Mouse (Mus musculus): ENCODE measurements around the gene Prcp.
"Not testable (repeated sequence)": the region's sequence is repeated elsewhere in the genome, so short reads cannot be mapped to it uniquely, and the experiment has no call there.

Gene Prcp

DNA sequence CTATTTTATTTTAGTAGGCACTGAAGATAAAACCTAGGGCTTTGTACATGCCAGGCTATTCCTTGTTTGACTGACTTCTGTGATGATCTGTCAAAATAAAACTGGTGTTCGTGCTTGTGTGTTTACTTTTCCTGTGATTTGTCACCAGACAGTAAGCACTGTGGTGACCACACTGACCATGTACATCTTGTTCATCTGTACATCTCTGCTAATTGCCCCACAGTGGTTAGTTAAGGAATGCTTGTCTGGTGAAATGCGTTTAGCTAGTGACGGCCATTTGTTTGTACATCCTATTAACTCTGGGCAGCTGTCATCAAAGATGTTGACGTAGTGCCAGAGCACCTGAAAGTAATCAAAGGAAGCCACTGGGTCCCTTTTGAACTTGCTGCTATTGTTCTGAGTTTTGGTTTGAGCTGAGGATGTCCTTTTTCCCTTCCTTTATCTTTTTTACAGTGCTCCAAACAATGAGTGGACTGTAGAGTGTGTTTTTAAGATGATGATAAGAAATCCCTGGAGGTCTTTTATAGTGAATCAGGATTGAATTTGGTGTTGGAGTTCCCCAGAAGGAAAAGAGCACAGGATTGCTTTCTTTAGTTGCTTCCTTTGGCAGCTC, 16.5 kb downstream of the Prcp start:
- DNase-seq (ENCODE audit: low read depth, low spot score), result no peak

GRCm38 (mm10) chr7:92893478-92893877, 19.2 kb downstream of the Prcp start:
- peak; percentile 43 for DNase-seq (ENCODE audit: low read depth, low spot score)

- DNase-seq (ENCODE audit: low read depth, low spot score), result no peak
Observed at GRCm38 (mm10) chr7:92896036-92896435, 21.8 kb downstream of the Prcp start.

GRCm38 (mm10) chr7:92897021-92897420, 22.8 kb downstream of the Prcp start:
- peak; percentile 53 for DNase-seq (ENCODE audit: low read depth, low spot score)

GRCm38 (mm10) chr7:92903360-92904038, 29.2 kb downstream of the Prcp start:
- DNase-seq (ENCODE audit: low read depth, low spot score), result peak; percentile 70

- not testable (repeated sequence) for DNase-seq (ENCODE audit: low read depth, low spot score)
Observed at GRCm38 (mm10) chr7:92904285-92904684, 30.0 kb downstream of the Prcp start.

- no peak for DNase-seq (ENCODE audit: low read depth, low spot score)
Observed at GRCm38 (mm10) chr7:92920172-92920856, 46.0 kb downstream of the Prcp start.

DNA sequence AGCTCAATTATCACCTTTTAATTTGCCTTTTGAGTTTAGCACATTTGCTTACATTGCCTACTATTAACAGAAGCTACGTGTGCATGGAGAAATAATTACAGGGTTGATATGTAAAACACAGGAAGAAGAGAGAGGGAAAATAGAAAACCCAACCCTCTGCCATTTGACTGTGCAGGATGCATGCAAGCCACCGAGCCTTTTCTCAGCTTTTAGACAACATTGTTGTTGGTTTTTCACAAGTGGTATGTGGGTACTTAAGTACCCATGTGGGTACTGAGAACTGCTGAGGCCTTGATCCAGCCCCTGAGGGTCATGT, 46.5 kb downstream of the Prcp start:
- DNase-seq (ENCODE audit: low read depth, low spot score), result no peak

DNA sequence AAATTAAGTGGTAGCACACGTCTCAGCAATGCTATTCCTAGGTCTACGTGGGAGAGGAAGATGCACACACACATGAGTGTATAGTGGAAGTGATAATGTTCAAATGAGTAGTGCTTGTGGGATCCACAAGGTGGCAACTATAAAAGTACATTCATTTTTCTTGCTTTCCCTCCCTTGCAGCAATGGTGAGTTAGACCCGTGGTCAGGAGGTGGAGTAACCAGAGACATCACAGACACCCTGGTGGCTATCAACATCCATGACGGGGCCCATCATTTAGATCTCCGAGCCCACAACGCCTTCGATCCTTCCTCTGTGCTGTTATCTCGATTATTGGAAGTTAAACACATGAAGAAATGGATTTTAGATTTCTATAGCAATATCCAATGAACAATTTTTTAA, 58.5 kb downstream of the Prcp start:
- DNase-seq (ENCODE audit: low read depth, low spot score), result no peak

GRCm38 (mm10) chr7:92933308-92933948, 59.2 kb downstream of the Prcp start:
- not testable (repeated sequence) for DNase-seq (ENCODE audit: low read depth, low spot score)

DNA sequence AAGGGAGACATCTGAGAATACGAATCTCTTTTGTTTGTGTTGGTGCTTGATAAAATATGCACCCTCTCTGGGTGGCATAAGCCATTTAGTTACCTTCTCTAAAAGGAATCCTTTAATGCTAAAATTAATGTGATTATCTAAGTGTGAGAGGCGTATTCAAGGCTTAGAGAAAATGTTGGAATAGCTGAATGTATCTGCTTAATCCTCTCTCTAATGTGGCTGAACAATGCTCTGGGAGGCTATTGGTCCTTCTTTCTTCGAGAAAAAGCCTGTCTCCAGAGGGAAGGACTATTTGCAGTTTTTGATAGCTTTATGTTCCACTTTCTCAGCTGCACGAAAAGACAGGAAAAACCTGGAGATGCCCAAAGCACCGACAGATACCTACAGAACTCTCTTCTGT, 62.5 kb downstream of the Prcp start:
- no peak for DNase-seq (ENCODE audit: low read depth, low spot score)

- DNase-seq (ENCODE audit: low read depth, low spot score), result peak; percentile 67
Observed at GRCm38 (mm10) chr7:92937955-92938354, 63.7 kb downstream of the Prcp start.

- no peak for DNase-seq (ENCODE audit: low read depth, low spot score)
Observed at GRCm38 (mm10) chr7:92939776-92940175, 65.5 kb downstream of the Prcp start.

GRCm38 (mm10) chr7:92950775-92951174, 76.5 kb downstream of the Prcp start:
- DNase-seq (ENCODE audit: low read depth, low spot score), result no peak

DNA sequence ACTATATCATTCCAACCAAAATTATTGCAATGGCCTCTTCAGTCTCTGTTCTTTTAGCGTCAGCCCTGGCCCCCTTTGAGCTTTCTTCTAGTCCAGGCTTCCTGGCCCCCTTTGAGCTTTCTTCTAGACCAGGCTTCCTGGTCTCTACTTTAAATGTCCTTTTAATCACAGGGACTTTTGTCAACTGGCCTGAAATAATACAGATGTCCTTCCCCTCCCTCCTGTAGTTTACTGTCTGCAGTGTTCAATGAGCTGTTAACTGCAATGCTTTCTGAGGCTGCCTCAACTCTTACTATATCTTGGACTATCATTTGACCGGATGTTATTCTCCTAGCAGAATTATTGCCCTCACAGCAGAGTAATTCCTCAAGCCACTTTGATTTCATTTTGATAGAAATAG, 77.9 kb downstream of the Prcp start:
- DNase-seq (ENCODE audit: low read depth, low spot score), result no peak

DNA sequence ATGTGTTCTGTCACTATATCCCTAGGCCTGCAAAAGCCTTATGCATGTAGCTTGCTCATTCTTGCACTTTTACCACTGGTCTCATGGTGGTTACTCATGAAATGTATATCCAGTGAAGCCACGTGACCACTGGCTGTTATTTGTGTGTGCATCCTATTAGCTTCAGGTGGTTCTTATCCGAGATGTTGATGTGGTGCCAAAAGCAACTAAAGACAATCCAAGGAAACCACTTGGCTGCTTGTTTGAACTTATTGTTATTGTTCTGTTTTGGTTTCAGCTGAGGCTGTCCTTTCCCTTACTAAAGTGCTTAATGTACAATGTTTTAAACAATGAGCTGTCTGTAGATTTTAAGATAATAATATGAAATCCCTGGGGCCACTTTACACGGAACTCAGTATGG, 85.5 kb downstream of the Prcp start:
- no peak for DNase-seq (ENCODE audit: low read depth, low spot score)

- no peak for DNase-seq (ENCODE audit: low read depth, low spot score)
Observed at GRCm38 (mm10) chr7:92961876-92962275, 87.6 kb downstream of the Prcp start.

DNA sequence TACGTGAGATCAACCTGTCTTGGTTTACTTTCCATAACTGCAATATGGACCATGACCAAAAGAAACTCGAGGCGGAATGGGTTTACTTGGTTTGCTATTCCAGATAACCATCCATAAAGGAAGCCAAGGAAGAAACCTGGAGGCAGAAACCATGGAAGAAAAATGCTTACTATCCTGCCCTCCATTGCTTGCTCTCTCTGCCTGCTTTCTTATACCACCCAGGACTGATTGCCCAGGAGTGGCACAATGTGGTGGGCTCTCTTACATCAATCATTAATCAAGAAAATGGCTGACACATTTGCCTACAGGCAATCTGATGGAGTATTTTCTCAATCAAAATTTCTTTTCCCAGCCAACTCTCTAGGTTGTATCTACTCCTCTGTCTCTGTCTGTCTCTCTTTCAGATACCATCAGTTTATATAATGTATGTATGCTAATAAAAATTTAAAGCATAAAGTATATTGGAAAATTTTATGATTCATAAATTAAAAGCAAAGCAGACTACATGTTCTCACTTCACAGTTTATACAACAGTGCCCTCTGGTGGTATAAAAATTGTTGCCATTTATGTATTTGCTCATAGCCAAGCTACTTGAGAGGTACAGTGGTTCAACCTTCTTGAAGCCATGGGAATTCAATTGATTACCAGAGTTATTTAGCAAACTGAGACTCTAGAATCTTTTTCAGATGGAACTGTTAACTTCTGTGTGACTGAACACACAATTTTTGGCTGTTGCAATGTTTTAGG, 90.7 kb downstream of the Prcp start:
- DNase-seq (ENCODE audit: low read depth, low spot score), result peak; percentile 58

- DNase-seq (ENCODE audit: low read depth, low spot score), result peak; percentile 41
Observed at GRCm38 (mm10) chr7:92967381-92968127, 93.3 kb downstream of the Prcp start.

- DNase-seq (ENCODE audit: low read depth, low spot score), result no peak
Observed at GRCm38 (mm10) chr7:92977429-92977828, 103.2 kb downstream of the Prcp start.

DNA sequence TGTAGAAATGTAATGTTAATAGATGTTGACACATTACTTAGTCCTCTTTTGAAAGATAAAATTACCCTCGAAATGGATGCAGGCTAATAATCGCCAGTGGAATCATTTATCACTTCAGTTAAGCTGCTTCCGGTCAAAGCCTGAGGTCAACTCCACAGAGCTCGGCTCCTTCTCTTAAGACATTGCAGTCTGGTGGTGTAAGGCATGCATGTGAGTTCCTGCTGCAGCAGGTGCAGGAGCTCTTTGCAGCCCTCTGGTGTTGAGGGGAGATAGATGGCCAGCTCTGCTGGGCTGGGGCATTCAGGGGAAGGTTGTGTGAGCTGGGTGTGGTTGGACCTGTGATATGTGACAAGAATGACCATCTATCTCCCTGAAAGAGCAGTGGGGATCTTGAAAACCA, 104.0 kb downstream of the Prcp start:
- DNase-seq (ENCODE audit: low read depth, low spot score), result no peak
